Mouse (Mus musculus) layer of hippocampus, adult 9-11 months (tissue): ENCODE results near the gene Arhgef28.
"Not testable (repeated sequence)": the region's sequence is repeated elsewhere in the genome, so short reads cannot be mapped to it uniquely, and the experiment has no call there.

Experiments
- DNase-seq: peaks from one replicate; pipeline ENCODE4 v3.0.0; 2022

Gene Arhgef28

GRCm38 (mm10) chr13:98122766-98123165 is 83.5 kb downstream of the Arhgef28 start:
- no peak for DNase-seq

- no peak for DNase-seq
These were observed 84.2 kb downstream of the Arhgef28 start for GRCm38 (mm10) chr13:98121993-98122392.

- no peak for DNase-seq
These were observed 85.1 kb downstream of the Arhgef28 start for GRCm38 (mm10) chr13:98121124-98121470.

GRCm38 (mm10) chr13:98120356-98121123 is 85.7 kb downstream of the Arhgef28 start:
- DNase-seq = no peak

GRCm38 (mm10) chr13:98118291-98118690 is 87.9 kb downstream of the Arhgef28 start:
- no peak for DNase-seq

DNA sequence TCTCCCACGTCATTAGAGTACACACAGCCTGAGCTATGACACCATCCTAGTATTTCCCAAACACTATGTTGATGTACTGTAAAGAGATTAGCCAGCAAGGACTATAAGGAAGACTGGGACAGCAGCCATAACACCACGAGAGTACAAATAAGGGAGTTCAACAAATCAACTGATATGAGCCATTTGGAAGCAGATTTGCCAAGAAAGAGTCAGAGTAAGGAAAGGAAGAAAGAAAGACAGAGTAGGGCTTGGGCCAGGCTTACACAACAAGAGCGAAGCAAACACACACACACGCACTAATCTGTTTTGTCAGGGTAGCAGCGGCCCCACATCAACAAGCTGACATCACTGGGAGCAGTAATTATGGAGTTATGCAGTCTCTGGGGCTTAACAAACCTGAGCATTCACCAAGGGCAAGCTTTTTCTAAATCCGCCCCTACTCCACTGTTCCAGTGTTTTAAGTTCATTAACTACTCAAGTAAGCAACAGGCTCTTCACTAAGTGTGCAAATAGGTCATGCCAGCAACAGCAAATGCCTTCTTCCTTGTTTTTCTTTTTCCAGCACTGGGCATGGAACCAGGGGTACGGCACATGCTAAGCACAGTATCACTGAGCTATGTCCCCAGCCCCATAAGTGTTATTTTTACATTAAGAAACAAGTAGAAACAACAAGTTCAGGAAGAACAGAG is 88.5 kb downstream of the Arhgef28 start:
- DNase-seq = no peak

GRCm38 (mm10) chr13:98115650-98116049 is 90.6 kb downstream of the Arhgef28 start:
- no peak for DNase-seq

GRCm38 (mm10) chr13:98115051-98115450 is 91.2 kb downstream of the Arhgef28 start:
- no peak for DNase-seq

GRCm38 (mm10) chr13:98112812-98113503 is 93.3 kb downstream of the Arhgef28 start:
- no peak for DNase-seq

GRCm38 (mm10) chr13:98111531-98111930 is 94.7 kb downstream of the Arhgef28 start:
- no peak for DNase-seq

DNA sequence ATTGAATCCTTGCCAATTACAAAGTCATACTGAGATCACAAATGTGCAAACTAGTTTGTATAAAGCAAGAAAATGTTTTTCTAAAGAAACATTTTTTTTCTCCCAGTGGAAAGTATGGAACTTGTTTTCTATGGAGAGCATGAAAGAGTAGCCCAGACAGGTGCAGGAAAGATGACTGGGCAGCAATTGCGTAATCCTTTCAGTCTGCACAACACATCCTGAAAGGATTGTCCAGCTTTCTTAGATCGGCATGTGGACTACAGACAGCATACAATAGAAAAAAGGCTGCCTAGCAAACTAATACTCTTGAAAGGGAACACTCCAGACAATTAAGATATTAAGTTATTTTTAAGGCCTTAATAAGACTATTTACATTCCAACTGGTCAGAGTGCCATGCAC is 95.2 kb downstream of the Arhgef28 start:
- no peak for DNase-seq

DNA sequence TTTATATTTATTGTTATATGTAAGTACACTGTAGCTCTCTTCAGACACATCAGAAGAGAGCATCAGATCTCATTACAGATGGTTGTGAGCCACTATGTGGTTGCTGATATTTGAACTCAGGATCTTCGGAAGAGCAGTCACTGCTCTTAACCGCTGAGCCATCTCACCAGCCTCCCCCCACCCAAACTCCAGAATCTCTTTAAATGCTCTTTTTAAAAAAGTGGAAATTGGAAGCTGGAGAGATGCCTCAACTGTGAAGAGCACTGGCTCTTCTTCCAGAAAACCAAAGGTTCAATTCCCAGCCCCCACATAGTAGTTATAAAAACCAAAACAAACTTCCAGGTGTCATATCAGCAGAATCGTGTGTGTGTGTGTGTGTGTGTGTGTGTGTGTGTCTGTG is 97.8 kb downstream of the Arhgef28 start:
- DNase-seq = not testable (repeated sequence)

DNA sequence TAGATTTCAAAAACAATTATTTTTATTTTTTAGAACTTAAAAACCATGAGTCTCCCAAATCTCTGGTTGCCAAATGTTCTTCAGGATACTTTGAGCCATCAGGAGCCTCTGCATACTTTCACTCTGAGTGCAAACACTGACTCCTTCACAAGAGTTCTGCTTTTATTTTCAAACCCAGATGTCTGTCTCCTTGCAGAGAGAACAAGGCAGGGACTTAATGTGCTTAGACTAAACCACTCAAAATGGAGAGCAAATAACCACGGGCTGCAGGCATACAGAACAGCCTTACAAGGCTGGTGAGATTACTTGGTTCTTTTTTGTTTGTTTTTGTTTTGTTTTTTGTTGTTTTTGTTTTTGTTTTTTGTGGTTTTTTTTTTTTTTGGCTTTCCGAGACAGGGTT is 98.6 kb downstream of the Arhgef28 start:
- no peak for DNase-seq

DNA sequence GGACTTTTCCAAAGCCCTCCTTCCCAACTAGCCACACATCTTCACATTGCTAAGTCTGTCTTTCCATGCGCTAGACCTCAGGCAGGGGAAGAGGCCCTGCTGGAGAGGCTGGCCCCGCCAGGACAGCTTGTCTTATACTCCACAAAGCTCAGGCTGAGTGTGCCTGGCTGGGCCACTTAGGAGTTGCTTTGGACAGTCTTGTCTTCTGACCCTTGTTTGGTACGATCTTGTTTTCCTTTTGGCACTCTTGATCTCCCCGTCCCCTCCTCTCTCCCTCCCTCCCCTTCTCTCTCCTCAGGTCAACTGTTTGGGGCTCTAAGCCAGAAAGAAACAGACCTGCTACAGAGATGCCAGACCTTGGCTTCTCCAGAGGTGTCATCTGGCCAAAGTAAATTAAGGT is 110.3 kb downstream of the Arhgef28 start:
- DNase-seq = no peak

GRCm38 (mm10) chr13:98094332-98094731 is 111.9 kb downstream of the Arhgef28 start:
- DNase-seq = no peak

DNA sequence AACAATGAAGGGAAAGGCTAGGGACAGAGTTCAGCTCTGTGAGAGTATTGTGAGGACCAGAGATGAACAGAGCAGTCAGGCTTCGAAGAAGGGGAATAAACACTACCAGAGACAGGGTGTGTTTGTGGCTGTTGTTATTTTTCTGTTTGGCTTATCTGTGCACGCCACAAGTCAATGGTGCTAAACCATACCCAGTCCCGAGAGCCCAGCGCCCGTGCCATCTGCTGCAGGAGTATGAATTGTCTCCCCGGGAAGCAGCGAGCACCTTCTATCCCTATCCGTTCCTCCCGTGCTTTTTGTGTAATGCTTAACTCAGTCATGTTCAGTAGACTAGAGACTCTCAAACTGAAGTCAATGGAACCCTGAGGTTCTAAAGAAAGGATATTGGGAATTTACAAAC is 112.8 kb downstream of the Arhgef28 start:
- DNase-seq = no peak

DNA sequence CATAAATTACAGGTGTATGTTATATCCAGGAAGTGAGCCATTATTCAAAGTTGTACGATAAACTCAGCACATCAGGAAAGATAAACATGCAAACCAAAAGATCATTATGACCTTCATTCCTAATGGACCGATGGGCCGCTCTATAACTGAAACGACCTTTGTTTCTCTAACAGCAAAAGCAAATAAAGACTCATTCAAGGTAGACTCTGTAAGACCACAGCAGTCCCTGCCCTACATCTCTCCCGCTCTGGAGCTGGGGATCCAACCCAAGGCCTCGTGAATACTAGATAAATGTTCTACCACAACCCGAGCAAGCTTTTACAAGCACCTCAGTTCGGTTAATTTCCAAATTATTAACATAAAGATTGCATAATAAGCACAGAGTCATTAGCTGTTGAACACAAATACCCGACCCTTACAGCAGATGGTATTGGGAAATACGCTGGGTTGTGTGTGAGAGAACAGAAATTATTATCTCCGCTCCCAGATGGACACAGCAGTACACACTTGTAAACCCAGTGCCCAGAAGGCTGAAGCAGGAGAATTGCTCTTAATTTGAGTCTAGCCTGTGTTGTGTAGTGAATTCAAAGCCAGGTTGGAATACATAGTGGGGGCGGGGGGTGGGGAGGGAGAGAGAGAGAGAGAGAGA is 113.8 kb downstream of the Arhgef28 start:
- DNase-seq = no peak

GRCm38 (mm10) chr13:98079640-98080039 is 126.6 kb downstream of the Arhgef28 start:
- no peak for DNase-seq

DNA sequence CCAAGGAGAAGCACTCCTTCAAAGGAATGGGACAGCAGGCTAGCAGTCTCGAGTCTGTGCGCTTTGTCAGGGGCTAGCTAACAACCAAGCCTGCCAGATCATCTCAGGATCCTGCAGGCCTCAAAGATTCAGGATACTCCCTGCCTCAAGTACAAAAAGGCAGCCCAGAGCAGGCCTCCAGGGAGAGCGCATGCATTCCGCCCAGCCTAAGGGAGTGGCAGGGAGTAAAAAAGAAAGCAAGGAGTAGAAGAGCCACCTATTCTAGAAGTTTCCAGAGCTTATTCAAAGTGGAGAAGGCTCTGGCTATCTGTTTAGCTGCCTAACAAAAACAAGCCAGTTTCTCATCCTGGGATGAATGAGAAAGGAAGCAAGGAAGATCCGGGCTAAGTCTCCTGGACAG is 128.0 kb downstream of the Arhgef28 start:
- DNase-seq = no peak

GRCm38 (mm10) chr13:98077216-98077615 is 129.0 kb downstream of the Arhgef28 start:
- no peak for DNase-seq

GRCm38 (mm10) chr13:98074871-98075270 is 131.4 kb downstream of the Arhgef28 start:
- no peak for DNase-seq

- no peak for DNase-seq
These were observed 133.0 kb downstream of the Arhgef28 start for GRCm38 (mm10) chr13:98073190-98073589.

GRCm38 (mm10) chr13:98070458-98070857 is 135.8 kb downstream of the Arhgef28 start:
- no peak for DNase-seq
